Mouse (Mus musculus) adrenal gland, postnatal 36 days (tissue): ENCODE results near the gene Kynu. TPM values are rescaled to one million over a fixed set of nuclear protein-coding genes. Genes with fewer than 3 reads are reported as not detected.
A peak's percentile ranks its signal among the peaks of the same experiment; 100 is the strongest.

Source experiments
- DNase-seq, 2 experiments: peaks; one replicate each; pipeline ENCODE4 v3.0.0; 2021; ENCODE audit warnings: mixed read lengths in 1 of 2
- total RNA-seq, 2 experiments: library from RNA; stranded (reverse); gene quantifications; 2 replicates each; pipeline ENCODE4 v1.2.3; 2021

Gene Kynu
- total RNA-seq, 2 experiments from 2014 or later = 0.17 TPM; not detected in 1

DNA sequence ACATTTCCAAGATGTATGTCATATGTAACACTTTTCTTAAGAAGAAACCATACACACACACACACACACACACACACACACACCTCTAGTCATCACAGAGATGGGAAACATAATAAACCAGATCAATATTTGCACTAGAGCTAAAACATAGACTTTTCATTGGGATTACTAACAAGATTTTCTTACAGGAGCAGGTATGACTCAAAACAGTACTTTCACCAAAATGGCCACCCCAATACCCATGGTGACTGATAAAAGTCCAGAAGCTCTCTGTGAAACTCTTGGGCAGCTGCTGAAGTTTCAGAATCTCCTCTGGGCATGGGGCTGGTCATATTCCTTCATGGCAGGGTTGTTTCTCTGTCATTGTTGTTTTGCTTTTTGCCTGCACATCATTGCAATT lies 114.5 kb downstream of the Kynu start:
- DNase-seq = no peak

DNA sequence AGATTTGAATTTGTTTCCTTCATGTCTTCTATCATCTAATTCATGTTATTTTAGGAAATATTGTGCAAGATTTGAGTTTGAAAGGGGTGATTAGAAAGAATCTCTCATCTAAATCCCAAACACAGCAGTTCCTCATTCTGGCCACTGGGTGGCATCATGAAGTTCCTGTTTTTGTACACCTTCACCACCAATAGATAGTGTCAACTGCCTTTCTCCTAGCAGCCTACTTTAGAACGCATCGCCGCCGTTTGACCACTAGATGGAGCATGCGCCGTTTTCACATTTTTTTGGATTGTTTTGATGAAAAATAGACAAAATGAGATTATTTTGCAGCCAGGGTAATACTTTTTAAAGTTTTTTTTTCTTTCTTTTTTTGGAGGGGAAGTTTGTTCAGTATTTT lies 118.5 kb downstream of the Kynu start:
- DNase-seq = peak; percentile 55

DNA sequence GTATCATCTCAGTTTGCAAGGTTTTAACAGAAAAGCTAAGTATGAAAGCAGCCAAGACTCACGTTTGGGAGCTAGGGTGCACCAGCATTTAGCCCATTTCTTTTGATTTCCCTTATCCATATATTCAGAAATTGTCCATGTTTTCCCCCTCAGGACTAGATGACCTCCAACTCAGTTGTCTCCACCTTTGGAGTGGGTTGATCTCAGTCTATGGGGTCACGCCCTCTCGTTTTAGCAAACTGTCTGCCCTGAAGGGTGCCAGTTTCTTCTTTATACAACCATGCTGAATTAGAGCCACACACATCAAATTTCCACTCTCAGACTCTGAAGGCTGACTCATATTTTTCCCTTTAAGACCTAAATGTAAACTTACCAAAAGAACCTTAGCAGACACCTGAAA lies 119.0 kb downstream of the Kynu start:
- DNase-seq = no peak

DNA sequence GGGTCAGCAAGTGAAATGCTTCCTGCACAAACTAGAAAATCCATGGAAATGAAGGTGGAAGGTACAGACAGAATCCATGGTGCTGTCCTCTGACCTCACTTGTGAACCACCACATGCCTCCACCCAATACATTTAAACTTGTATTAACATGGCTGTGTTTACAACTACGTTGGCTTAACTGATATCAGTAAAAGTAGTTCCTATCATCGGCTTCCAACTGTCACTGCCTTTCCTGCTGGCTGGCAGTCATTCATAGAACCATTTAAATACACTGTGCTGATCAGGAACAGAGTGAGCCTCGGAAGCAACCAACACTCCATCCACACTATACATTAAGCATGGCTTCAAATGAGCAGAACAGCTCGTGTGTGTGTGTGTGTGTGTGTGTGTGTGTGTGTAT lies 120.1 kb downstream of the Kynu start:
- DNase-seq = no peak

DNA sequence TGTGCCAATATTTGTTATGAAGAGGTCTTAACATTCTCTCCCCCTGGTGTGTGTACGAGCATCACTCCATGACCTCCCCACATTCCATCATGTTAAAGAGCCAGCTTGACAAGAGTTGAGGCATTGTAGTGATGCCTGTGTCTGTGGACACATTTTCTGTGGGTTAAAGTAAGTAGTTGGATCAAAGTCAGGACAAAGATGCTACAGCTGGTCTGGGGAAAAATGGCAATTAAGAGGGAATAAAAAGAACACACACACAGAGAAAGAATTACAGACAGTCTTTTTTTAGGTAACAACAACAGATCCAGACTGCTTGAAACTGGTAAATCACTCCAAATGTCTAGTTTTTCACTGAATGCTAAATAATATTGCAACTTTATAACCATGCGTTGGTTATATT lies 135.3 kb downstream of the Kynu start:
- DNase-seq = no peak

DNA sequence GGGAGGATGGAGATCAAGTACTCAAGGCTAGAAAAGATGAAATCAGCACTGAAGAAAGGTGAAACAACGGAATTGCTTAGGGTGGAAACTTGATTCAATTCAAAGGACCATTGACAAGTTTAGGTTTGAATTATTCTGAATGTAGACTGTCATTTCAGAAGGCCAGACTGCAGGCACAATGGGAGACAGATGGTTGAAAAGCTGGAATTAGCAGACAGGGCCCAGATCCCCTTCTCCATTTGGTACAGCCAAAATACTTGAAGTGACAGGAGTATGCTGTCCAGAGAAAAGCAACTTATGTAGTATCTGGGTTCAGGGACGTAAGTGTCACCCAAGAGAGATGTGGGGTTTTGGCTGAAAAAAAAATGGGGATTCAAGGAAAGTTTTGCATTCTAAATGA lies 136.2 kb downstream of the Kynu start:
- no peak for DNase-seq

DNA sequence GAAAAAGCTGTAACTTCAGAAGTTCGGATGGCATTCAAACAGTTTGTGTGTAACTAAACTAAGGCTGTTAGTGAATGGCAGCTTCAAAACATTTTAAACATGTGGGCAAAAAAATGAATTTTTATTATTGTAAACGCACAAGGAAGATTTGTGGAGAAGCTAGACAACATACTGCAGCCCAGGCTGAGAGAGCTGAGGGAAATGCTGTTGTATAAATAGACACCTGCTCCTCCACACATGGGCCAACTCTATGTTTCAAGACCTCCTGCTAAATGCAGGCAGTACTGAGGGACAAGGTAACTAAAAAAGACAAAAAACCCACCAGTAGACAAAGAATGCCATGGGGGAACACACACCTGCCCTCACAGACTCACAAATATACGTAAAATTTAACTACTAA lies 140.5 kb downstream of the Kynu start:
- DNase-seq = no peak

DNA sequence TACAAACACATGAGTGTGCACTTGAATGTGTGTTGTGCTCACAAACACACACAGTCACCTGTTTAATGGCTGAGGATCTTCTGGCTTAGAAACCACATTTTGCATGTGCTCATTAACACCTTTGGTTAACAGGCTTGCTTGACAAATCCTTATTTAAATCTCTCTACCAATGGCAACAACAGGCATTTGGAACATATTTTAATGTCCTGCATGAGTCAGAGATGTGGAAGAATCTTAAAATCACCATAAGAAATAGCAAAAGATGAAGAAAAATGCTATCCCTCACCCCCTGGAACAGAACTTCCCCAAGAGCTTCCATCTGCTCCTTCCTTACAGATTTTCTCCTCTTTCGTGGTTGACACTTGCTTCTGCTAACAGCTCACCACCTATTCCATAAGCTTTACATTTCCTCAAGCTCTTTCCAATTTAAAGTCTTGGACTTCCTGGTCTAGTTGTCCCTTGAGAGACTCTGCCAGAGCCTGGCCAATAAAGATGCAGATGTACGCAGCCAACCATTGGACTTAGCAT lies 157.5 kb downstream of the Kynu start:
- no peak for DNase-seq

DNA sequence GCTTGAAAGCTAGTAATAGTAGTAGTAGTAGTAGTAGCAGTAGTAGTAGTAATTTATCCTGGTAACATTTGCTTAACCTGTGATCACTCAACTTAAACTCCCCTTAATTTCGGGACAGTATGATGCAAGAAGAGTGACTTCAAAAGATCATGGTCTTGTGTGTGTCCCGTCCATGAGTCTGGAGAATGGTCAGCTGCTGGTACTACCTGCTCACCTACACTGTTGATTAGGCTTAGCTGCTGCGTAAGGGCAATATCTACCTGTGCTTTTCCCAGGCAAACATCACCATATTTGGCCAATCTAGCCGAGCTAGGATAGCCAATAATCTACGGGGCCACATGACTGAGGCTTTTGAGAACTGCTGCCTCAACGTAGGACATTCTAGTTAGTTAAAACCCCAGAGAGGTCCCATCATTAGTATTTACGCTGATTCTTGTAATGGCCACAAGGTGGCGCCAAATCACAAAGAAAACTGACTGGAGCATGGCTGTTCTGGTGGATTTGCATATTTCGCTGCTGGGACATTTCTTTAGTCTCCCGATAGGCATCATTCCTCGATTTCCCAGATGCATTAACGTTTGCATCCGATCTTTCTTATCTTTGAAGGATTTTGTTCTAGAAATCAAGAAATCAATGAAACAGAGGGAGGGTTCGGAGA lies 167.4 kb downstream of the Kynu start:
- peak; percentile 66 for DNase-seq

DNA sequence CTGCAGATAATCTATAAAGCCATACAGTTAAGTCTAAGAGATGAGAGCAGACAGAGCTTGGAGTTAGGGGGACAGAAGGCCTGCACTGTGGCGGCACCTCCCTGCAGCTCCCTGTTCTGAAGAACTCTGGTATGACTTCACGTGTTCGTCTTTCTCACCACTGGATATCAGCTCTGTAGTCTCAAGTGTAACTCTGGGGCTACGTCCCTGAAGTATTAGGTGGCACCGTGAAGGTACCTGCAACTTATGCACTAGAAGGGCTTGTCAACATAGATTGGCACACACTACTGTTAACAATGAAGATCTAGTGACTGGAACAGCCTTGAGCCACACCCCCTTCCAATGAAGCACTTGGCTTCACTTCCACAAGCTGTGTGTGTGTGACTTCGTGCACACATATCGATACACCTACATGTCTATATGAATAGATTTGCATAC lies 168.0 kb downstream of the Kynu start:
- no peak for DNase-seq

DNA sequence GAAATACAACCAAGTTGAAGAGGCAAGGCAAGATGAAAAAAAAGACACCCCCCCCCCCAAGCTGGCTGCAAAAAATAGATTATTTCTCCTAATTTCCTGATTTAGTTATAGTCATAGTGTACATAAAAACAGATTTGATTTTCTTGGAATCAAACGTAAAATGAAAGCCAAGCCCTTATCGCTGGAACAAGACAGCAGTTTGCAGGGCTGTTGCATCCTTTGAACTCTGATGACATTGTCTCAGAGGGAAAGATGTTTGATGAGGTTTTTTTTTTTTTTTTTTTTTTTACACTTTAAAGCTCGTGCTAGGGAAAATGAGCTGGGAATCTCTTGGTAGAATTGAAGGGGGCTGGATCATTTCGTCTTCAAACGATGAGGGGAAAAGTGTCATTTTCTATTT lies 172.1 kb downstream of the Kynu start:
- no peak for DNase-seq

DNA sequence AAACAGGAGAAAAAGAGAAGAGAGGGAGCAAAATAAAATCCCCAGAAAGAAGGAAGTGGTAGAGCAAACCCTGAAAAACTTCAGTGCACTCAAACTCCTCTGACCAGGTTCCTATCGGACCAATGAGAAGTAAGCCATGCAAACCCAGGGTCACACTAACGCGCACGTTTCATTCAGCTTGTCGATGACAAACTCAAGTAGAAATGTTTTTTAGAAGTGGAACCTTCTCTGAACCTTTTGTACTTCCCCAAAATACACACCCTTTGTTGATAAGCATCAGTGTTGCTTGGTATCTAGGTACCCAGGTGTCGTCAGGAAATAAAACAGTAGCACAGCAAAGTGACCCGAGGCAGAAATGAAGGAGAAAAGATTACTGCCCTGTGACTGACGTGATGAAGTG lies 172.6 kb downstream of the Kynu start:
- no peak for DNase-seq

DNA sequence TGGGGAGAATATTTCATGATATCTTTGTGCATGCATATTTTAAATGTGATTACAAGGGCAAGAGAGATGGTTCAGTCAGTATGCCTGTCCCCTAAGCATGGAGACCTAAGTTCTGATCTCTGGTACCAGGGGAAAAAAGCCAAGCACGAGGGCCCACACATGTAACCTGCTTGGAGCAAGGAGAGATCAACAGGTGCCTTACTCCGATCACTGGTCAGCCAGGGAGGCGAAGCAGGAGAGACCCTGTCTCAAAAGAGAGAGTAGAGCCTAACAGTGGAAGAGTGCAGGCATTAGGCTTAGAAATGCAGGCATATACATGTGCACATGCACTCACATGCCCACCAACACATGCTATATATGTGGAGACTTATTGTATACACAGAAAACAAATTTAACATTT lies 173.7 kb downstream of the Kynu start:
- DNase-seq = no peak

Other genes with a start within 250 kb of the Kynu start
- 1 to 10 TPM; 1.7 to 3.3 TPM for gene Arhgap15, start 193.5 kb downstream of the Kynu start, total RNA-seq